Mouse (Mus musculus) thymus, adult 2 months (tissue): ENCODE results near the gene Gjc2. TPM values are rescaled to one million over a fixed set of nuclear protein-coding genes. Genes with fewer than 3 reads are reported as not detected.

Source experiments
- DNase-seq: peaks from one replicate; pipeline ENCODE4 v3.0.0; 2021
- H3K27ac ChIP-seq: fragments of 200-500 bp; 2 replicates; pipeline ENCODE4 v1.5.1; 2012; ENCODE audit warnings: low read length, control low read depth; ENCODE audit not compliant: control insufficient read depth, insufficient read depth
- H3K27me3 ChIP-seq: fragments of 200-500 bp; 2 replicates; pipeline ENCODE4 v1.6.1; 2012; ENCODE audit warnings: mild to moderate bottlenecking, low read length, moderate library complexity, mixed read lengths; ENCODE audit not compliant: control insufficient read depth, insufficient read depth
- H3K36me3 ChIP-seq: fragments of 200-500 bp; 2 replicates; pipeline ENCODE4 v1.6.1; 2012; ENCODE audit warnings: mild to moderate bottlenecking, low read length, moderate library complexity; ENCODE audit not compliant: control insufficient read depth, insufficient read depth
- H3K4me1 ChIP-seq: fragments of 200-500 bp; replicated peaks from 2 replicates; pipeline ENCODE4 v1.6.1; 2012; ENCODE audit warnings: low read length; ENCODE audit not compliant: control insufficient read depth, insufficient read depth
- H3K4me3 ChIP-seq: fragments of 200-500 bp; 2 replicates; pipeline ENCODE4 v1.5.1; 2012; ENCODE audit warnings: mild to moderate bottlenecking, low read length, control low read depth, moderate library complexity; ENCODE audit not compliant: control insufficient read depth, insufficient read depth
- CTCF ChIP-seq: fragments of 200-500 bp; IDR thresholded peaks from 2 replicates; pipeline ENCODE4 v1.5.1; 2012; ENCODE audit warnings: mild to moderate bottlenecking, control low read depth, low read length, moderate library complexity, borderline replicate concordance; ENCODE audit not compliant: control insufficient read depth, poor library complexity, insufficient read depth; ENCODE audit errors: extremely low read depth
- POLR2A ChIP-seq: fragments of 200-500 bp; IDR thresholded peaks from 2 replicates; pipeline ENCODE4 v1.6.1; 2012; ENCODE audit warnings: mild to moderate bottlenecking, low read length, control low read depth, moderate library complexity; ENCODE audit not compliant: control insufficient read depth, poor library complexity, insufficient read depth; ENCODE audit errors: extremely low read depth
- WGBS: fragments of 180-500 bp; shearing (Covaris S2); methylation state at CpG from one replicate; pipeline ENCODE4 v1.1.7; 2018; 5-methylcytosine and 5-hydroxymethylcytosine counted together
- polyA plus RNA-seq: library from polyadenylated mRNA; depleted of rRNA; stranded (reverse); fragments of >200 nt; gene quantifications from 2 replicates; pipeline ENCODE4 v1.2.3, GENCODE M21; 2012

Gene Gjc2
- polyA plus RNA-seq, 1 experiment = 0.66 TPM

- TF ChIP-seq POLR2A (no peak), CTCF (no peak)
- 49% methylated on average over 3 of the region's 3 CpGs for WGBS
- H3K4me1 ChIP-seq = peaks cover 24% of the 10 kb centered on the region
- no peak for DNase-seq
- H3K4me3 ChIP-seq = no peak overlapping the region
- no peak overlapping the region for H3K27ac ChIP-seq
- H3K36me3 ChIP-seq = no peaks in the 10 kb centered on the region
- no peaks in the 10 kb centered on the region for H3K27me3 ChIP-seq
These were observed 43.2 kb upstream of the Gjc2 start for GRCm38 (mm10) chr11:59226251-59226650.

- no peak for TF ChIP-seq CTCF
- no peak for TF ChIP-seq POLR2A
- 71% methylated on average over 2 of the region's 2 CpGs for WGBS
- Histone ChIP-seq H3K4me3 (no peak overlapping the region), H3K27me3 (no peaks in the 10 kb centered on the region), H3K36me3 (no peaks in the 10 kb centered on the region), H3K4me1 (peaks cover 24% of the 10 kb centered on the region), H3K27ac (no peak overlapping the region)
- DNase-seq = no peak
These were observed 42.2 kb upstream of the Gjc2 start for GRCm38 (mm10) chr11:59225167-59225566.

GRCm38 (mm10) chr11:59224470-59224869 lies 41.5 kb upstream of the Gjc2 start:
- H3K27ac ChIP-seq = no peak overlapping the region
- no peaks in the 10 kb centered on the region for H3K27me3 ChIP-seq
- H3K4me1 ChIP-seq = peaks cover 24% of the 10 kb centered on the region
- WGBS = 15% methylated on average over 2 of the region's 2 CpGs
- no peak overlapping the region for H3K4me3 ChIP-seq
- no peaks in the 10 kb centered on the region for H3K36me3 ChIP-seq
- DNase-seq = no peak
- no peak for TF ChIP-seq CTCF
- TF ChIP-seq POLR2A = no peak

- no peak for DNase-seq
- Histone ChIP-seq H3K4me3 (no peak overlapping the region), H3K4me1 (peaks cover 22% of the 10 kb centered on the region), H3K36me3 (no peaks in the 10 kb centered on the region), H3K27ac (no peak overlapping the region), H3K27me3 (no peaks in the 10 kb centered on the region)
- WGBS = 80% methylated on average over 3 of the region's 3 CpGs
- TF ChIP-seq CTCF (no peak), POLR2A (no peak)
These were observed 41.0 kb upstream of the Gjc2 start for GRCm38 (mm10) chr11:59224025-59224424.

- no peaks in the 10 kb centered on the region for H3K27me3 ChIP-seq
- no peaks in the 10 kb centered on the region for H3K36me3 ChIP-seq
- H3K27ac ChIP-seq = no peak overlapping the region
- H3K4me1 ChIP-seq = peaks cover 14% of the 10 kb centered on the region
- no peak for DNase-seq
- TF ChIP-seq CTCF = no peak
- TF ChIP-seq POLR2A = no peak
- WGBS = 86% methylated on average over 4 of the region's 4 CpGs
- no peak overlapping the region for H3K4me3 ChIP-seq
These were observed 39.3 kb upstream of the Gjc2 start for GRCm38 (mm10) chr11:59222306-59222705.

- Histone ChIP-seq H3K4me1 (peaks cover 7% of the 10 kb centered on the region), H3K36me3 (no peaks in the 10 kb centered on the region), H3K27me3 (no peaks in the 10 kb centered on the region), H3K27ac (no peak overlapping the region), H3K4me3 (no peak overlapping the region)
- DNase-seq = no peak
- no peak for TF ChIP-seq CTCF
- TF ChIP-seq POLR2A = no peak
These were observed 38.6 kb upstream of the Gjc2 start for GRCm38 (mm10) chr11:59221604-59222003.

- H3K27ac ChIP-seq = no peak overlapping the region
- no peak overlapping the region for H3K4me3 ChIP-seq
- no peak for TF ChIP-seq POLR2A
- TF ChIP-seq CTCF = no peak
- DNase-seq = peak; percentile 60
- H3K27me3 ChIP-seq = no peaks in the 10 kb centered on the region
- H3K36me3 ChIP-seq = no peaks in the 10 kb centered on the region
- H3K4me1 ChIP-seq = peaks cover 5% of the 10 kb centered on the region; the same call in 1 of the 2 replicates
These were observed 36.1 kb upstream of the Gjc2 start for GRCm38 (mm10) chr11:59219064-59219463.
